In genomic region chr4:141059616-141060425, GRCm38 (mm10) we compare ENCODE assay signal across 7 mouse cellular contexts. TPM values are rescaled to one million over a fixed set of nuclear protein-coding genes. Genes with fewer than 3 reads are reported as not detected.
DNase-seq lines count a peak whose midpoint lies in the region; ATAC-seq and TF ChIP-seq lines count a peak whose summit lies in the region.

No protein-coding gene starts in this region.

- intact Hi-C loops in left cerebral cortex, postnatal 4 days (cut with DNase I), result no loop called here

- no peak for TF ChIP-seq CTCF in lung, embryonic 14.5 days (IDR thresholded peaks at IDR 0.05; ENCODE audit: low read depth)

- peak overlapping the region; percentile 79 for H3K9ac ChIP-seq in lung, embryonic 14.5 days
- H3K9ac ChIP-seq in hindbrain, embryonic 14.5 days, result peak overlapping the region; percentile 72
- peak overlapping the region; percentile 84 for H3K9ac ChIP-seq in midbrain, embryonic 13.5 days (replicated peaks)

- H3K9me3 ChIP-seq in lung, embryonic 14.5 days (ENCODE audit: low read depth, low read length), result no peaks in the 10 kb centered on the region
- H3K9me3 ChIP-seq in hindbrain, embryonic 14.5 days (ENCODE audit: control insufficient read depth, low read length), result no peaks in the 10 kb centered on the region
- no peaks in the 10 kb centered on the region for H3K9me3 ChIP-seq in midbrain, embryonic 13.5 days

- peak overlapping the region; percentile 93 for H3K27ac ChIP-seq in lung, embryonic 14.5 days (ENCODE audit: low read depth)
- peak overlapping the region; percentile 93 for H3K27ac ChIP-seq in hindbrain, embryonic 14.5 days
- peak overlapping the region; percentile 94 for H3K27ac ChIP-seq in midbrain, embryonic 13.5 days

- ATAC-seq in lung, embryonic 14.5 days (ENCODE audit: insufficient read depth), result no peak; the same call in 1 of the 2 replicates
- no peak; the same call in 1 of the 2 replicates for ATAC-seq in hindbrain, embryonic 14.5 days (ENCODE audit: low FRiP score)
- ATAC-seq in midbrain, embryonic 13.5 days, result peak; percentile 7

- H3K27me3 ChIP-seq in lung, embryonic 14.5 days (ENCODE audit: insufficient read depth, low read length), result no peaks in the 10 kb centered on the region
- no peaks in the 10 kb centered on the region for H3K27me3 ChIP-seq in hindbrain, embryonic 14.5 days (ENCODE audit: control insufficient read depth, insufficient read depth, low read length)
- no peaks in the 10 kb centered on the region for H3K27me3 ChIP-seq in midbrain, embryonic 13.5 days

- H3K4me3 ChIP-seq in lung, embryonic 14.5 days (ENCODE audit: low read depth, low read length), result peak overlapping the region; percentile 67
- peak overlapping the region; percentile 51 for H3K4me3 ChIP-seq in hindbrain, embryonic 14.5 days (replicated peaks; ENCODE audit: low read length)
- peak overlapping the region; percentile 60 for H3K4me3 ChIP-seq in midbrain, embryonic 13.5 days (replicated peaks)

- WGBS in lung, embryonic 14.5 days, result 1% methylated on average over 32 of the region's 32 CpGs
- WGBS in hindbrain, embryonic 14.5 days, result under 1% methylated on average over 32 of the region's 32 CpGs
- 1% methylated on average over 32 of the region's 32 CpGs for WGBS in midbrain, embryonic 13.5 days

- DNase-seq in lung, embryonic 14.5 days, result peak; percentile 39
- DNase-seq in lung, postnatal 14 days, result no peak
- DNase-seq in embryo, embryonic 11 days, result peak; percentile 40
- DNase-seq in hindbrain, embryonic 14.5 days (ENCODE audit: low spot score), result no peak
- DNase-seq in adrenal gland, postnatal 4 days (ENCODE audit: low spot score in 2 of 2), result no peak
- no peak for DNase-seq in left cerebral cortex, postnatal 4 days

- H3K36me3 ChIP-seq in lung, embryonic 14.5 days (ENCODE audit: insufficient read depth), result peaks cover 20% of the 10 kb centered on the region
- no peaks in the 10 kb centered on the region; the same call in 1 of the 2 replicates for H3K36me3 ChIP-seq in hindbrain, embryonic 14.5 days (replicated peaks; ENCODE audit: control insufficient read depth, insufficient read depth)
- peaks cover 24% of the 10 kb centered on the region for H3K36me3 ChIP-seq in midbrain, embryonic 13.5 days

- peak overlapping the region; percentile 77 for H3K4me2 ChIP-seq in lung, embryonic 14.5 days
- H3K4me2 ChIP-seq in hindbrain, embryonic 14.5 days (replicated peaks), result peak overlapping the region; percentile 70
- H3K4me2 ChIP-seq in midbrain, embryonic 13.5 days (replicated peaks), result peak overlapping the region; percentile 87

- peaks cover 5% of the 10 kb centered on the region; the same call in 1 of the 2 replicates for H3K4me1 ChIP-seq in lung, embryonic 14.5 days (ENCODE audit: insufficient read depth)
- peaks cover 12% of the 10 kb centered on the region; the same call in 1 of the 2 replicates for H3K4me1 ChIP-seq in hindbrain, embryonic 14.5 days (replicated peaks; ENCODE audit: control insufficient read depth, insufficient read depth, low read length)
- H3K4me1 ChIP-seq in midbrain, embryonic 13.5 days (replicated peaks), result peaks cover 25% of the 10 kb centered on the region

RNA-seq across cellular contexts. Expression of gene Crocc, which starts 0.5 kb away (rescaled TPM):
- 7.4 and 9.8 TPM in 2 replicates for polyA plus RNA-seq in lung, embryonic 14.5 days (2014; fragmentation: Nextera tagmentation; extraction: Ambion mirVana)
- polyA plus RNA-seq in hindbrain, embryonic 14.5 days (2014; fragmentation: Nextera tagmentation; extraction: Ambion mirVana), result 5.0 and 5.4 TPM in 2 replicates
- polyA plus RNA-seq in midbrain, embryonic 13.5 days (2015; fragmentation: Nextera tagmentation; extraction: Ambion mirVana), result 6.8 and 8.8 TPM in 2 replicates
- 10 to 100 TPM; 16.3 to 24.0 TPM for total RNA-seq in adrenal gland, postnatal 4 days (2021)
- 10 to 100 TPM; 36.7 to 37.2 TPM for total RNA-seq in left cerebral cortex, postnatal 4 days (2021)

RNA-seq across cellular contexts. Expression of gene Necap2, which starts 18.3 kb away (rescaled TPM):
- 88.9 and 93.6 TPM in 2 replicates for polyA plus RNA-seq in lung, embryonic 14.5 days (2014; fragmentation: Nextera tagmentation; extraction: Ambion mirVana)
- polyA plus RNA-seq in hindbrain, embryonic 14.5 days (2014; fragmentation: Nextera tagmentation; extraction: Ambion mirVana), result 44.2 and 46.9 TPM in 2 replicates
- polyA plus RNA-seq in midbrain, embryonic 13.5 days (2015; fragmentation: Nextera tagmentation; extraction: Ambion mirVana), result 47.2 and 52.3 TPM in 2 replicates
- total RNA-seq in adrenal gland, postnatal 4 days (2021), result 10 to 100 TPM; 66.0 to 69.1 TPM
- 10 to 100 TPM; 36.6 to 41.4 TPM for total RNA-seq in left cerebral cortex, postnatal 4 days (2021)

RNA-seq across cellular contexts. Expression of gene Spata21, which starts 28.3 kb away (rescaled TPM):
- 0.20 and 0.34 TPM in 2 replicates for polyA plus RNA-seq in lung, embryonic 14.5 days (2014; fragmentation: Nextera tagmentation; extraction: Ambion mirVana)
- polyA plus RNA-seq in hindbrain, embryonic 14.5 days (2014; fragmentation: Nextera tagmentation; extraction: Ambion mirVana), result 0.46 and 0.96 TPM in 2 replicates
- polyA plus RNA-seq in midbrain, embryonic 13.5 days (2015; fragmentation: Nextera tagmentation; extraction: Ambion mirVana), result 0.22 TPM in 1 of 2 replicates, not detected in the other
- total RNA-seq in adrenal gland, postnatal 4 days (2021), result under 1 TPM; 0.68 to 0.81 TPM
- total RNA-seq in left cerebral cortex, postnatal 4 days (2021), result under 1 TPM in 1 of 2 experiments, not detected in 1; 0.40 TPM

RNA-seq across cellular contexts. Expression of gene Mfap2, which starts 49.6 kb away (rescaled TPM):
- polyA plus RNA-seq in lung, embryonic 14.5 days (2014; fragmentation: Nextera tagmentation; extraction: Ambion mirVana), result 517 and 566 TPM in 2 replicates
- polyA plus RNA-seq in hindbrain, embryonic 14.5 days (2014; fragmentation: Nextera tagmentation; extraction: Ambion mirVana), result 164 and 190 TPM in 2 replicates
- polyA plus RNA-seq in midbrain, embryonic 13.5 days (2015; fragmentation: Nextera tagmentation; extraction: Ambion mirVana), result 181 and 207 TPM in 2 replicates
- 100 to 1,000 TPM in 1 of 2 experiments, 10 to 100 TPM in 1; 98.0 to 106 TPM for total RNA-seq in adrenal gland, postnatal 4 days (2021)
- total RNA-seq in left cerebral cortex, postnatal 4 days (2021), result 10 to 100 TPM; 37.0 to 39.0 TPM

Comparison
In these comparisons a context has a peak if more than half of its experiments do, and no peak if none do; other contexts are left out.
1. DNase-seq: peak in lung, embryonic 14.5 days (single experiment) and embryo, embryonic 11 days (single experiment); none in lung, postnatal 14 days (single experiment), hindbrain, embryonic 14.5 days (single experiment), adrenal gland, postnatal 4 days (0 of 2) and left cerebral cortex, postnatal 4 days (single experiment).
2. Peak in every context shown above with its lines, with median percentiles within 50 percentile points of each other: H3K27ac ChIP-seq, H3K4me2 ChIP-seq, H3K4me3 ChIP-seq and H3K9ac ChIP-seq.